Mouse (Mus musculus) frontal cortex, adult (tissue): ENCODE results near the gene 4930415L06Rik.

Source experiments
- ATAC-seq: cut with Nextera tagmentation; 2 replicates; pipeline ENCODE4 v1.9.2; 2017; ENCODE audit warnings: mild to moderate bottlenecking, moderate library complexity, mixed read lengths; ENCODE audit not compliant: low TSS enrichment

Gene 4930415L06Rik

DNA sequence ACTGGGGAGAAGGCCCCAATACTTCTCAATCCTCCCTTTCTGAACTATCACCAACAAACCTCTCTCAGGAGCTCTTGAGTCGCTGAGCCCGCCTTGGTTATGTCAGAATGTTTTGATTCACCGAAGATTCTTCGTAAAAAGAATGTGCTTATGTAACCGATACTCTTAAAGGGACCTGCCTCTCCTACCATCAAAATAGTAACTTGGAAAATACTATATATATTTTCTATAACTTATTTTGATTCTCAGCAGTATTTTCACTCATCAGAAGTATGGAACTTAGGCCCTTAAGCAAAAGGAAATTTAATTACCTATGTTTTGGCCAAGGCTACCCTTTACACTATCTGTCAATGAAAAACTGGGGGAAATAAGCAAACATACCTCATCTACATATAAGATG lies at the start of gene 4930415L06Rik:
Gene 4930415L06Rik (minus strand): TSS at position 101 of the 400 bp plus-strand sequence.
- no peak for ATAC-seq

DNA sequence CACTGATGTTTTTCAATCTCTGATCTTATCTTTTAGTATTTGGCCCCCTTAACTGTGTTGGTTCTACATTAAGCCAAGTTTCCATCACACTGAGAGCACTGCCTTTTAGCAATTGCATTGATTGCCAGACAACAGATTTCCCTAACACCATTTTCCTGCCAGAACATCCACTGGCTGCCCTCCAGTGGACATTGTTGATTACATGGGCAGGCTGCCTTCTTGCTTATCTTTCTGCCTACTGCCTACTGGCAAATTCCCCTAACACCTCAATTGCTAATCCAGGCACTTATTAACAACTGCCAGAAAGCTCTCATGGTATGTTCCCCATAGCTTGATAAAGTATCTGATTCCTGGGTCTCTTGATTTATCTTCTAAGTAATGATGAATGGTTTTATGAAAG lies 46.0 kb upstream of the 4930415L06Rik start:
- no peak for ATAC-seq

DNA sequence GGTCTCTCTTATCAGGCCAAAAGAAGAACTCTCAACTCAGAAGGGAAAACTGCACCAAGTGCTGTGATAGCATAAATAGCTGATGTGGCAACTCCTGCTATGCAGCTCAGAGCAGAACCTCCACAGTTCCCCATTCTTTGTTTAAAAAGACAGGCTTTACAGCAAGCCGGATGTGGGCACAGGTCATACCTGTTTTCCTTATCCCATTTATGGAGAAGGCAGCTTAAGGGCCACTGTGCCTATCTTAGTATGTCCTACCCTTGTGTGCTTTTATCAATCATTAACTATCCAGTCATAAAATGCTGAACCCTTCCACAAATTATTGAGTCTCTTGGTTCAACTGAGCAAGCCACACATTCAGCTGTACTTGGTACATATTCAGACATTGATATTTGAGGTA lies 27.8 kb downstream of the 4930415L06Rik start:
- ATAC-seq, result no peak
